Mouse (Mus musculus): Measurements from ENCODE around the gene Npc2.

The Npc2 gene

GRCm38 (mm10) chr12:84784604-84785381 lies 11.8 kb upstream of the Npc2 start:
- DNase-seq (ENCODE audit: low read depth), result peak; percentile 74

GRCm38 (mm10) chr12:84776229-84776628 lies 3.3 kb upstream of the Npc2 start:
- DNase-seq (ENCODE audit: low read depth), result no peak

GRCm38 (mm10) chr12:84774376-84774775 lies 1.4 kb upstream of the Npc2 start:
- no peak for DNase-seq (ENCODE audit: low read depth)

- no peak for DNase-seq (ENCODE audit: low read depth)
These were observed 524 bp upstream of the Npc2 start for GRCm38 (mm10) chr12:84773476-84773875.

- no peak for DNase-seq (ENCODE audit: low read depth)
These were observed 901 bp downstream of the Npc2 start for GRCm38 (mm10) chr12:84771981-84772520.

- DNase-seq (ENCODE audit: low read depth), result no peak
These were observed 3.3 kb downstream of the Npc2 start for GRCm38 (mm10) chr12:84769624-84770023.

GRCm38 (mm10) chr12:84767510-84767909 lies 5.4 kb downstream of the Npc2 start:
- DNase-seq (ENCODE audit: low read depth), result no peak

GRCm38 (mm10) chr12:84766113-84766735 lies 6.7 kb downstream of the Npc2 start:
- no peak for DNase-seq (ENCODE audit: low read depth)

GRCm38 (mm10) chr12:84765506-84765905 lies 7.4 kb downstream of the Npc2 start:
- no peak for DNase-seq (ENCODE audit: low read depth)

- DNase-seq (ENCODE audit: low read depth), result peak; percentile 46
These were observed 8.2 kb downstream of the Npc2 start for GRCm38 (mm10) chr12:84764756-84765155.

GRCm38 (mm10) chr12:84763577-84764218 lies 9.3 kb downstream of the Npc2 start:
- no peak for DNase-seq (ENCODE audit: low read depth)

GRCm38 (mm10) chr12:84762532-84762931 lies 10.4 kb downstream of the Npc2 start:
- DNase-seq (ENCODE audit: low read depth), result peak; percentile 15

GRCm38 (mm10) chr12:84759063-84759462 lies 13.9 kb downstream of the Npc2 start:
- no peak for DNase-seq (ENCODE audit: low read depth)

- no peak for DNase-seq (ENCODE audit: low read depth)
These were observed 16.9 kb downstream of the Npc2 start for GRCm38 (mm10) chr12:84756016-84756415.

GRCm38 (mm10) chr12:84755008-84755695 lies 17.8 kb downstream of the Npc2 start:
- no peak for DNase-seq (ENCODE audit: low read depth)

GRCm38 (mm10) chr12:84752131-84752977 lies 20.6 kb downstream of the Npc2 start:
- DNase-seq (ENCODE audit: low read depth), result no peak

- peak; percentile 35 for DNase-seq (ENCODE audit: low read depth)
These were observed 22.3 kb downstream of the Npc2 start for GRCm38 (mm10) chr12:84750661-84751060.

- no peak for DNase-seq (ENCODE audit: low read depth)
These were observed 24.8 kb downstream of the Npc2 start for GRCm38 (mm10) chr12:84748134-84748533.

- no peak for DNase-seq (ENCODE audit: low read depth)
These were observed 27.3 kb downstream of the Npc2 start for GRCm38 (mm10) chr12:84745700-84746099.

GRCm38 (mm10) chr12:84743496-84743895 lies 29.5 kb downstream of the Npc2 start:
- no peak for DNase-seq (ENCODE audit: low read depth)

GRCm38 (mm10) chr12:84733366-84733765 lies 39.6 kb downstream of the Npc2 start:
- DNase-seq (ENCODE audit: low read depth), result no peak
